Mouse (Mus musculus) lung, postnatal 0 days (tissue): Measurements from ENCODE around the gene Cdc42ep1. TPM values are rescaled to one million over a fixed set of nuclear protein-coding genes. Genes with fewer than 3 reads are reported as not detected.

Experiments
- ATAC-seq: fragments of 200-750 bp; cut with Nextera tagmentation; 2 replicates; pipeline ENCODE4 v1.8.0; 2017; ENCODE audit warnings: moderate library complexity
- DNase-seq: peaks from one replicate; pipeline ENCODE4 v3.0.0-alpha.2; 2016; ENCODE audit warnings: low spot score
- H3K27ac ChIP-seq: fragments of 300-500 bp; sonication (generic); 2 replicates; pipeline ENCODE4 v1.5.1; 2014; ENCODE audit warnings: antibody characterized with exemption, mild to moderate bottlenecking, low read length, mixed read lengths
- H3K27me3 ChIP-seq: fragments of 300-500 bp; sonication (generic); replicated peaks from 2 replicates; pipeline ENCODE4 v1.6.1; 2014; ENCODE audit warnings: low read length, mixed read lengths; ENCODE audit not compliant: insufficient read depth
- H3K36me3 ChIP-seq: fragments of 300-500 bp; sonication (generic); 2 replicates; pipeline ENCODE4 v1.6.1; 2014; ENCODE audit warnings: low read length, mixed read lengths; ENCODE audit not compliant: insufficient read depth
- H3K4me1 ChIP-seq: fragments of 300-500 bp; sonication (generic); 2 replicates; pipeline ENCODE4 v1.6.1; 2014; ENCODE audit warnings: antibody characterized with exemption, low read depth, low read length, mixed read lengths; ENCODE audit not compliant: insufficient read depth
- H3K4me2 ChIP-seq: fragments of 300-500 bp; sonication (generic); replicated peaks from 2 replicates; pipeline ENCODE4 v1.6.1; 2014; ENCODE audit warnings: low read depth, mild to moderate bottlenecking, low read length, moderate library complexity, mixed read lengths
- H3K4me3 ChIP-seq: fragments of 300-500 bp; sonication (generic); 2 replicates; pipeline ENCODE4 v1.5.1; 2014; ENCODE audit warnings: low read depth, low read length
- H3K9ac ChIP-seq: fragments of 300-500 bp; sonication (generic); replicated peaks from 2 replicates; pipeline ENCODE4 v1.6.1; 2014; ENCODE audit warnings: low read depth, mild to moderate bottlenecking
- H3K9me3 ChIP-seq: fragments of 300-500 bp; sonication (generic); 2 replicates; pipeline ENCODE4 v1.6.1; 2016; ENCODE audit warnings: low read length, mixed read lengths
- CTCF ChIP-seq: IDR thresholded peaks from 2 replicates; pipeline ENCODE4 v1.5.1; 2016; ENCODE audit warnings: antibody characterized with exemption, mild to moderate bottlenecking
- EP300 ChIP-seq: IDR thresholded peaks from 2 replicates; pipeline ENCODE4 v1.6.1; 2016; ENCODE audit warnings: antibody characterized with exemption, mild to moderate bottlenecking, control low read depth
- WGBS: fragments of 180-500 bp; shearing (Covaris S2); extraction: QIAGEN DNeasy Blood & Tissue Kit; methylation state at CpG from one replicate; pipeline ENCODE4 v1.1.7; 2014; 5-methylcytosine and 5-hydroxymethylcytosine counted together
- polyA plus RNA-seq: library from polyadenylated mRNA; unstranded; fragments of >200 nt; fragmentation: Nextera tagmentation; extraction: Ambion mirVana; gene quantifications from 2 replicates; pipeline ENCODE4 v1.2.1, GENCODE M21; 2015

Cdc42ep1 gene
- polyA plus RNA-seq, 1 experiment from 2014 or later = 109 TPM

DNA sequence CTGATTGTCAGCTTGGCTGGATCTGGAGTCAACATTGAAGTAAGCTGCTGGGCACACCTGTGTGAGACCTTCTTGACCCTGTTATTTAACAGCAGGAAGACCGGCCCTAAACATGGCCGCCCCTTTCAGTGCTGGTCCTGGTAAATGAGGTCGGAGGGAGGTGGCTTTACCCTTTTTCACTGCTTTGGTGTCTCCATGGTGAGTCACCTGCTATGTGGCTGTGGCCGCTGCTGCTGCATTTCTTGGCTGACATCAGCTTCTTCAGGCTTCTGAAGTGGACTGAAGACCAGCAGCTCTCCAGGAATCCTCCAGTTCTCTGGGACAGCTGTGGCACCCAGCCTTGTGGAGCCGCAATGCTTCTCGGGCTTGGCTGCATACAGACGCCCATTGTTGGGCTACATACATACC, 26.4 kb downstream of the Cdc42ep1 start:
- no peaks in the 10 kb centered on the region for H3K9me3 ChIP-seq
- no peak overlapping the region for H3K9ac ChIP-seq
- 0 out of 2 replicates have a peak overlapping the region, but pooled peaks have one; percentile 6 for H3K4me2 ChIP-seq
- WGBS = 31% methylated on average over 7 of the region's 7 CpGs
- H3K4me3 ChIP-seq = no peak overlapping the region
- H3K4me1 ChIP-seq = peaks cover 20% of the 10 kb centered on the region; the same call in 1 of the 2 replicates
- H3K27me3 ChIP-seq = no peaks in the 10 kb centered on the region
- DNase-seq (peak; percentile 89), ATAC-seq (peak; percentile 86)
- TF ChIP-seq EP300 (no peak), CTCF (no peak)
- no peaks in the 10 kb centered on the region for H3K36me3 ChIP-seq
- peak overlapping the region; percentile 92 for H3K27ac ChIP-seq

DNA sequence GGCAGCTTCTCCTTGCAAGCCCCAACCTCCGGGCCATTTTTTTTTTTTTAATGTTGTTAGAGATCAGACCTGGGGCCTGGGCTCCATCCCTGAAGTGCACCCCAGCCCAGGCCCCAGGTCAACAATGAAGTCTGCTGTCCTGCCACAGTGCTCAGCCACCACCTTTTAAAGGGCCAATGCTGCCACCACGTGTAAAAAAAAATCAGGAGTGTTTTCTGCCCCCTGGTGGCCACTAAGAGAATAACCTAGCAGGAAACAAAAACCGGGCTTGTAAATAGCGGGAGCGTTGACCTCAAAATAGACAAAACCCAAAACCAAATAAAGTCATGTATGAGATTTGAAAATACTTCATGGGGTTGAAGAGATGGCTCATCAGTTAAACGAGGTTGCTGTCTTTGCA, 27.4 kb downstream of the Cdc42ep1 start:
- 16% methylated on average over 6 of the region's 6 CpGs for WGBS
- ATAC-seq (no peak), DNase-seq (peak; percentile 82)
- Histone ChIP-seq H3K4me3 (no peak overlapping the region), H3K27ac (no peak overlapping the region), H3K4me1 (peaks cover 20% of the 10 kb centered on the region; the same call in 1 of the 2 replicates), H3K9me3 (no peaks in the 10 kb centered on the region), H3K36me3 (no peaks in the 10 kb centered on the region), H3K9ac (no peak overlapping the region), H3K4me2 (no peak overlapping the region), H3K27me3 (no peaks in the 10 kb centered on the region)
- peak; percentile 84 for TF ChIP-seq CTCF
- TF ChIP-seq EP300 = peak; percentile 34; the same call in 1 of the 2 replicates

DNA sequence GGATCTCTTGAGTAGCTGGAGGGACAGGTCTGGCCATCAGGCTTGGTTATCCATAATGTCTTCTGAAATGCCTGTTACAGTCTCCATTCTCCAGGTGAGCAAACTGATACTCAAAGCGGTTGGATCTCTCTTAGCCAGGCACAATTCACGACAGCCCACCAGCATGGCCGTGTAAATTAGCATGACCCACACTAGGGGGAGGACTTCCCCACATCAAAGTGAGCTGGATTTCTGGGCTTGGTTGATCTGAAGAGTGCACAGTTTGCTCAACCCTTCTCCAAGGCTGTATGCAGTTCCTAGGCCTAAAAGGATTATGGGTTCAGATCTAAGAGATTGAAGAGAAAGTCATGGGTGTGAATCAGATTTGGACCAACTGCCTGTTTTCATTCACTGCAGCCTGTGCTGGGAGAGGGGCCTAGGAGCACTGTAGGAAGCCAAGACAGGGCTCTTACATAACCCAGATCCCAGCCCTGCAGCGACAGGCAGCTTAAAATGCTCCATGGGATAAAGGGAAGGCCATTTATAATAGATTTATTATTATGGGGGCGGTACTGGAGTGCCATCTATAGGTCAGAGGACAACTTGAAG, 29.7 kb downstream of the Cdc42ep1 start:
- Histone ChIP-seq H3K36me3 (no peaks in the 10 kb centered on the region), H3K4me1 (peaks cover 25% of the 10 kb centered on the region; the same call in 1 of the 2 replicates), H3K4me3 (no peak overlapping the region), H3K27me3 (no peaks in the 10 kb centered on the region), H3K9ac (no peak overlapping the region), H3K9me3 (no peaks in the 10 kb centered on the region), H3K4me2 (no peak overlapping the region), H3K27ac (no peak overlapping the region)
- 43% methylated on average over 5 of the region's 5 CpGs for WGBS
- ATAC-seq = no peak
- DNase-seq = no peak
- TF ChIP-seq CTCF (peak; percentile 51), EP300 (no peak)

DNA sequence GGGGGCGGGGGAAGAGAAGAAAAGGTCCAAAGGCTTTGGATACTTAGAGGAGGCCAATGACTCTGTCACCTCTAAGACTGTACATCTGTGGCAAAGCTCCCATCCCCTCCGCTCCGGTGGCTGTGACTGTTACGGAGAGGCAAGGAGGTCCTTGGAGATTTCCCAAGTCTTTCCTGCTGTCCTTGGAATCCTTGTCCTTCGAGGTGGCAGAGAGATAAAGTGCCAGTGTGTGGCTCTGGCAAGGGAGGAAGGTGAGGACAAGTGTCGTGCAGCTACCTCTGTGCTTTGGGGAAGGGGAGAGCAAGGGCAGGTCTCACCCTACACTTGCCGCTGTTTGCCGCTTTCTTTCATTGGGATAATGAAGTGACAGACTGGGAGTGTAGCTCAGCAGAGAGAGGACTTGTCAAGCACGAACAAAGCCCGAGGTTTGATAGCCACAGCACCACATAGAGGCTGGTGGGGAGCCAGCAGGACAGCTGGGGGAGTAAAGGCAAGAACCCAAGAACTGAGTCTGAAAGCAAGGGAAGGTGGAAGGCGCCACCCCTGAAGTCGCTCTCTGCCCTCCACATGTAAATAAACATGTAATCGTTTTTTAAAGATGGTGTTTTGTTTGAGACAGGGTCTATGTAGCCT, 31.5 kb downstream of the Cdc42ep1 start:
- Histone ChIP-seq H3K4me2 (no peak overlapping the region), H3K9me3 (no peaks in the 10 kb centered on the region), H3K4me3 (no peak overlapping the region), H3K9ac (no peak overlapping the region), H3K27ac (0 out of 2 replicates have a peak overlapping the region, but pooled peaks have one; percentile 9), H3K4me1 (peaks cover 15% of the 10 kb centered on the region; the same call in 1 of the 2 replicates), H3K36me3 (no peaks in the 10 kb centered on the region), H3K27me3 (no peaks in the 10 kb centered on the region)
- TF ChIP-seq EP300 = no peak
- peak; percentile 40; the same call in 1 of the 2 replicates for TF ChIP-seq CTCF
- 45% methylated on average over 13 of the region's 13 CpGs for WGBS
- ATAC-seq (no peak), DNase-seq (peak; percentile 55)

DNA sequence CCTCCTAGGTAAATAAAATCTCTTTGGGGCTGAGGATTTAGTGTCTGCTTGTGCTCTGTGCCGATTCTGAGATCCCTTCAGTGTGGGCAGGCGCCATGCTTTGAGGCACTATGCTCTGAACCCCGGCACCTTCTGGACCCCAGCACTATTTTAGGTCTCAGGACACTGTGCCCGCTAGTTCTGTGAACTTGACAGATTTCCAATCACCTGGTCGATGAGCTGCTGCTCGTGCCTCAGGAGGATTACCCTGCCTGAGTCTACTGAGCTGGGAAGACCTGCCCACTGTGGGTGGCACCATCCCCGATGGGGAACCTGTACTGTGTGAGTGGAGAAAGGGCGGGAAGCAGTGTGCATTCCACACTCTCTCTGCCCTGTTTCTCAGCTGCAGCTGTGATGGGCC, 32.6 kb downstream of the Cdc42ep1 start:
- Histone ChIP-seq H3K27ac (peak overlapping the region; percentile 9; the same call in 1 of the 2 replicates), H3K36me3 (no peaks in the 10 kb centered on the region), H3K27me3 (no peaks in the 10 kb centered on the region), H3K9ac (no peak overlapping the region), H3K4me3 (no peak overlapping the region), H3K4me2 (no peak overlapping the region), H3K9me3 (no peaks in the 10 kb centered on the region), H3K4me1 (peaks cover 18% of the 10 kb centered on the region; the same call in 1 of the 2 replicates)
- ATAC-seq = no peak
- WGBS = 64% methylated on average over 8 of the region's 8 CpGs
- no peak for DNase-seq
- TF ChIP-seq EP300 (no peak), CTCF (no peak)

DNA sequence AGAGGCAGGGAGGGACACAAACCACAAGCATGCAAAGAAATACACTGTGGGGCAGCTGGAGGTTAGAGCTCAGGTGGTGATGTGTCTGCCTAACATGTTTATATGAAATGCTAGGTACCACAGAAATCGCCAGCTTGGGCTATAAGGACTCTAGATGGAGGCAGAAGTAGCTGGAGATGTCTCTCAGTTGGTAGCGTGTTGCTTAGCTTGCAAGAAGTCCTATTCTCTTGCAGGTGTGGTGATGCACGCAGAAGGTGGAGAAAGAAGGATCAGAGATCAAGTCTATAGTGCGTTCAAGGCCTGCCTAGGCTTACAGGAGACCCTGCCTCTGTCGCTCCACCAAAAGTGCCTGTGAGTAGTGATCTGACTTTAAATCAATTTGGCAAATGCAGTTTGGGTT, 33.1 kb downstream of the Cdc42ep1 start:
- TF ChIP-seq EP300 = no peak
- TF ChIP-seq CTCF = no peak
- WGBS = 70% methylated on average over 5 of the region's 5 CpGs
- DNase-seq = no peak
- peak overlapping the region; percentile 11; the same call in 1 of the 2 replicates for H3K4me2 ChIP-seq
- no peak overlapping the region for H3K4me3 ChIP-seq
- no peak for ATAC-seq
- H3K27me3 ChIP-seq = no peaks in the 10 kb centered on the region
- peaks cover 21% of the 10 kb centered on the region; the same call in 1 of the 2 replicates for H3K4me1 ChIP-seq
- no peak overlapping the region for H3K9ac ChIP-seq
- no peaks in the 10 kb centered on the region for H3K9me3 ChIP-seq
- peak overlapping the region; percentile 100 for H3K27ac ChIP-seq
- no peaks in the 10 kb centered on the region for H3K36me3 ChIP-seq
